Mouse (Mus musculus) lung, postnatal 0 days (tissue): ENCODE measurements around the gene Ldb1. TPM values are rescaled to one million over a fixed set of nuclear protein-coding genes. Genes with fewer than 3 reads are reported as not detected.

Experiments used
- ATAC-seq: fragments of 200-750 bp; cut with Nextera tagmentation; 2 replicates; pipeline ENCODE4 v1.8.0; 2017; ENCODE audit warnings: moderate library complexity
- DNase-seq: peaks from one replicate; pipeline ENCODE4 v3.0.0-alpha.2; 2016; ENCODE audit warnings: low spot score
- H3K27ac ChIP-seq: fragments of 300-500 bp; sonication (generic); 2 replicates; pipeline ENCODE4 v1.5.1; 2014; ENCODE audit warnings: antibody characterized with exemption, mild to moderate bottlenecking, low read length, mixed read lengths
- H3K27me3 ChIP-seq: fragments of 300-500 bp; sonication (generic); replicated peaks from 2 replicates; pipeline ENCODE4 v1.6.1; 2014; ENCODE audit warnings: low read length, mixed read lengths; ENCODE audit not compliant: insufficient read depth
- H3K36me3 ChIP-seq: fragments of 300-500 bp; sonication (generic); 2 replicates; pipeline ENCODE4 v1.6.1; 2014; ENCODE audit warnings: low read length, mixed read lengths; ENCODE audit not compliant: insufficient read depth
- H3K4me1 ChIP-seq: fragments of 300-500 bp; sonication (generic); 2 replicates; pipeline ENCODE4 v1.6.1; 2014; ENCODE audit warnings: antibody characterized with exemption, low read depth, low read length, mixed read lengths; ENCODE audit not compliant: insufficient read depth
- H3K4me2 ChIP-seq: fragments of 300-500 bp; sonication (generic); replicated peaks from 2 replicates; pipeline ENCODE4 v1.6.1; 2014; ENCODE audit warnings: low read depth, mild to moderate bottlenecking, low read length, moderate library complexity, mixed read lengths
- H3K4me3 ChIP-seq: fragments of 300-500 bp; sonication (generic); 2 replicates; pipeline ENCODE4 v1.5.1; 2014; ENCODE audit warnings: low read depth, low read length
- H3K9ac ChIP-seq: fragments of 300-500 bp; sonication (generic); replicated peaks from 2 replicates; pipeline ENCODE4 v1.6.1; 2014; ENCODE audit warnings: low read depth, mild to moderate bottlenecking
- H3K9me3 ChIP-seq: fragments of 300-500 bp; sonication (generic); 2 replicates; pipeline ENCODE4 v1.6.1; 2016; ENCODE audit warnings: low read length, mixed read lengths
- CTCF ChIP-seq: IDR thresholded peaks from 2 replicates; pipeline ENCODE4 v1.5.1; 2016; ENCODE audit warnings: antibody characterized with exemption, mild to moderate bottlenecking
- EP300 ChIP-seq: IDR thresholded peaks from 2 replicates; pipeline ENCODE4 v1.6.1; 2016; ENCODE audit warnings: antibody characterized with exemption, mild to moderate bottlenecking, control low read depth
- WGBS: fragments of 180-500 bp; shearing (Covaris S2); extraction: QIAGEN DNeasy Blood & Tissue Kit; methylation state at CpG from one replicate; pipeline ENCODE4 v1.1.7; 2014; 5-methylcytosine and 5-hydroxymethylcytosine counted together
- polyA plus RNA-seq: library from polyadenylated mRNA; unstranded; fragments of >200 nt; fragmentation: Nextera tagmentation; extraction: Ambion mirVana; gene quantifications from 2 replicates; pipeline ENCODE4 v1.2.1, GENCODE M21; 2015

The Ldb1 gene
- polyA plus RNA-seq, 1 experiment from 2014 or later, result 107 TPM

- H3K4me3 ChIP-seq, result peak overlapping the region; percentile 95
- peaks cover 55% of the 10 kb centered on the region; the same call in 1 of the 2 replicates for H3K4me1 ChIP-seq
- 0% methylated on average over 9 of the region's 14 CpGs for WGBS
- H3K9ac ChIP-seq, result 0 out of 2 replicates have a peak overlapping the region, but pooled peaks have one; percentile 23
- no peak for ATAC-seq
- peak overlapping the region; percentile 93 for H3K4me2 ChIP-seq
- H3K27me3 ChIP-seq, result no peaks in the 10 kb centered on the region
- peak; percentile 92 for DNase-seq
- peak overlapping the region; percentile 66 for H3K27ac ChIP-seq
- TF ChIP-seq EP300 (no peak), CTCF (no peak)
- no peaks in the 10 kb centered on the region for H3K36me3 ChIP-seq
- H3K9me3 ChIP-seq, result no peaks in the 10 kb centered on the region
These were observed 3.0 kb downstream of the Ldb1 start for GRCm38 (mm10) chr19:46041933-46042475.

- DNase-seq (no peak), ATAC-seq (no peak)
- peaks cover 56% of the 10 kb centered on the region; the same call in 1 of the 2 replicates for H3K4me1 ChIP-seq
- no peak for TF ChIP-seq EP300
- no peak for TF ChIP-seq CTCF
- H3K9me3 ChIP-seq, result no peaks in the 10 kb centered on the region
- 6% methylated on average over 7 of the region's 7 CpGs for WGBS
- no peaks in the 10 kb centered on the region for H3K27me3 ChIP-seq
- no peaks in the 10 kb centered on the region for H3K36me3 ChIP-seq
- peak overlapping the region; percentile 95 for H3K4me3 ChIP-seq
- H3K4me2 ChIP-seq, result peak overlapping the region; percentile 93
- H3K27ac ChIP-seq, result peak overlapping the region; percentile 66
- H3K9ac ChIP-seq, result 0 out of 2 replicates have a peak overlapping the region, but pooled peaks have one; percentile 23
These were observed 3.6 kb downstream of the Ldb1 start for GRCm38 (mm10) chr19:46041299-46041932.

- H3K4me1 ChIP-seq, result peaks cover 53% of the 10 kb centered on the region; the same call in 1 of the 2 replicates
- no peak for TF ChIP-seq CTCF
- no peak for TF ChIP-seq EP300
These were observed 4.7 kb downstream of the Ldb1 start for GRCm38 (mm10) chr19:46040149-46040902.

GRCm38 (mm10) chr19:46039478-46039877 is 5.5 kb downstream of the Ldb1 start:
- WGBS, result 5% methylated on average over 13 of the region's 30 CpGs
- TF ChIP-seq CTCF (no peak; the same call in 1 of the 2 replicates), EP300 (no peak)
- Histone ChIP-seq H3K4me3 (peak overlapping the region; percentile 59), H3K9me3 (no peaks in the 10 kb centered on the region), H3K27ac (peak overlapping the region; percentile 90), H3K9ac (peak overlapping the region; percentile 75), H3K4me2 (peak overlapping the region; percentile 83), H3K36me3 (peaks cover 16% of the 10 kb centered on the region), H3K27me3 (no peaks in the 10 kb centered on the region), H3K4me1 (peaks cover 53% of the 10 kb centered on the region; the same call in 1 of the 2 replicates)
- peak; percentile 97 for DNase-seq
- ATAC-seq, result peak; percentile 86

More at GRCm38 (mm10) chr19:46040149-46040902, 4.7 kb downstream of the Ldb1 start:
- Histone ChIP-seq H3K27ac (peak overlapping the region; percentile 90), H3K36me3 (peaks cover 7% of the 10 kb centered on the region; the same call in 1 of the 2 replicates), H3K4me2 (peak overlapping the region; percentile 83), H3K27me3 (no peaks in the 10 kb centered on the region), H3K9me3 (no peaks in the 10 kb centered on the region), H3K9ac (peak overlapping the region; percentile 75; the same call in 1 of the 2 replicates), H3K4me3 (peak overlapping the region; percentile 59; the same call in 1 of the 2 replicates)
- WGBS, result 29% methylated on average over 14 of the region's 14 CpGs
- ATAC-seq, result no peak
- DNase-seq, result peak; percentile 19

DNA sequence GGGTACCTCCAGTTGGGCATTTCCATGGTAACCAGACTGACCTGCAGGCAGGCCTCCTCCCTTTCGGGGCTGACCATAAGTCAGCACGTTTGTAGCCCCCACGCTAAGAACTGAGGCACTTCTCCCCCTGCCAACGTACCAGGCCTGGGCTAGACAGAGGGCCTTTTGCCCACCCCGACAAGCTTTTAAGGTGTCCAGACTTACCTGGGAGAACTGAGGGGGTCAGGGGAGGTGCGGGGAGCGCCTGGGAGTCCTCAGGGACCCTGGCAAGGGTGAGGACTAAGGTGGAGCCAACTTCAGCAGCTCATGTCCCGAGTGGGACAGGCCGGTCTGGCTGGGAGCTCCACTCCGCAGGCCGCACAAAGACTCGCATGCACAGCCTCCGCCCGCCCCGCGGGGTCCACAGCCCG is 6.2 kb downstream of the Ldb1 start:
- Histone ChIP-seq H3K27ac (peak overlapping the region; percentile 90), H3K36me3 (peaks cover 22% of the 10 kb centered on the region), H3K4me1 (peaks cover 49% of the 10 kb centered on the region; the same call in 1 of the 2 replicates), H3K4me2 (peak overlapping the region; percentile 83), H3K9me3 (no peaks in the 10 kb centered on the region), H3K27me3 (no peaks in the 10 kb centered on the region), H3K9ac (peak overlapping the region; percentile 75), H3K4me3 (peak overlapping the region; percentile 59)
- ATAC-seq, result peak; percentile 16; the same call in 1 of the 2 replicates
- DNase-seq, result no peak
- no peak for TF ChIP-seq EP300
- no peak for TF ChIP-seq CTCF
- WGBS, result 0% methylated on average over 8 of the region's 17 CpGs
